Mouse (Mus musculus): ENCODE measurements at regions not wholly inside any gene's neighbourhood (a gene's known extent, or its start where the extent isn't known, plus 50 kb on each side); places are given as distances from the start of the nearest gene placed in this dataset.
A peak's percentile ranks its signal among the peaks of the same experiment; 100 is the strongest.

DNA sequence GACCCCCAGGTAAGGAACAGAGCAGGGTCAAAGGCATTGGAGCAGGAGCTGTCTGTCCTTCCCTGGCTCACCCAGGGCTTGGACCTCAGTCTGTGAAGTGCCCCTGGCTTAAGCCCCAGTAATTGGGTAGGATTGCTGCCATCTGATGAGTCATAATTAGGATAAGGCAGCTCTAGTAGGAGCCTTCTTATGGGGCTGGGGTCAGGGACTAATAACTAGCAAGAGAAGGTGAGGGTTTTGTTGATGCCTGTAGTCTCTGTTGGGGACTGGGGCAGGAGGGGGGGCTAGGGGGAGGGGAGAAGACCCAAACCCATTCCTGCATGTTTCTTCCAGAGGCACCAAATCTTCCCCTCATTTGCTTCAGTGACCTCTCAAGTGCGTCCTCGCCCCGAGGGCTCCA is 172.4 kb upstream of the Mki67 start:
- H3K27ac ChIP-seq (ENCODE audit: low read length) = no peak overlapping the region
- H3K4me2 ChIP-seq (ENCODE audit: low read depth, low read length) = peak overlapping the region; percentile 53
- peak overlapping the region; percentile 21; the same call in 1 of the 2 replicates for H3K9ac ChIP-seq (ENCODE audit: low read length)
- WGBS = 49% methylated on average over 3 of the region's 3 CpGs
- no peak for ATAC-seq (replicated peaks; ENCODE audit: extremely low read depth, insufficient read depth, low FRiP score)
- H3K4me1 ChIP-seq (ENCODE audit: control insufficient read depth, insufficient read depth, low read length) = peaks cover 10% of the 10 kb centered on the region
- H3K4me3 ChIP-seq (ENCODE audit: low read length) = peak overlapping the region; percentile 24
- no peaks in the 10 kb centered on the region for H3K36me3 ChIP-seq (ENCODE audit: control insufficient read depth, insufficient read depth)
- H3K27me3 ChIP-seq (ENCODE audit: control insufficient read depth, insufficient read depth, low read length) = peaks cover 6% of the 10 kb centered on the region; the same call in 1 of the 2 replicates
- H3K9me3 ChIP-seq (replicated peaks; ENCODE audit: control insufficient read depth, low read length) = no peaks in the 10 kb centered on the region

DNA sequence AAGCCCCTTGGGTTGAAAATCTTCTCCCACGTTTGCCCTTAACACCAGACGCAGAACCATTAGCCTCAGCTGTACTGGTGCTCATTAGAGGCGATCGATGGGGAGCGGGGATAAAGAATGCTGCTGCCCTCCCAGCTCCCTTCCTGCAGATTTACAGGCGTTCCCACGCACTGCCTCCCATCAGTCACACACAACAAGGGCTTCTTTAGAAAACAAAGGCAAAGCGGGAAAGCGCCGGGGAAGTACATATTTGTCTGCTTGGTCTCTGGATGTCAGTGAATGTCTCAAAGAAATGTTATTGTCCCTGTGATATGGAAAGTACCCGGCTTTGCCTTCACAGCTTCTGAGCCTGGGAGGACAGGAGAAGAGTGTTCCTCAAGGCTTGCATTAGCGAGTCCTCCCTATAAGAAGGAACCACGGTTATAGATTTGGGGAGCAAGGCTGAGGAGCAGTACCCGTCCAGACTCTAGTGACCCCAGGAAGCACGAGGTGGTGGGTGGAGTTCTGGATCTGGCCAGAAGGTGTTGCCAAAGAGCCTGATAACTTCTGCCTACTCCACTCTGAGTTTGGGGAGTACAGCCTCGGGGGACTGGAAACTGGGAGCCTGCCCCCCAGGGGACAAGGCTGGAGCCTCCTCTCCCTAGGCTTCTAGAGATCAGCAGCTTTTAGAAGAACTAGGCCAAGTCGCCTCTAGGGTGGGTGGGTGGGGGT is 173.0 kb upstream of the Mki67 start:
- Histone ChIP-seq H3K36me3 (ENCODE audit: control insufficient read depth, insufficient read depth) (no peaks in the 10 kb centered on the region), H3K4me2 (ENCODE audit: low read depth, low read length) (peak overlapping the region; percentile 53), H3K9ac (ENCODE audit: low read length) (peak overlapping the region; percentile 21; the same call in 1 of the 2 replicates), H3K27me3 (ENCODE audit: control insufficient read depth, insufficient read depth, low read length) (peaks cover 6% of the 10 kb centered on the region; the same call in 1 of the 2 replicates), H3K4me3 (ENCODE audit: low read length) (peak overlapping the region; percentile 24), H3K27ac (ENCODE audit: low read length) (no peak overlapping the region), H3K4me1 (ENCODE audit: control insufficient read depth, insufficient read depth, low read length) (peaks cover 10% of the 10 kb centered on the region), H3K9me3 (replicated peaks; ENCODE audit: control insufficient read depth, low read length) (no peaks in the 10 kb centered on the region)
- 17% methylated on average over 17 of the region's 17 CpGs for WGBS
- ATAC-seq (replicated peaks; ENCODE audit: extremely low read depth, insufficient read depth, low FRiP score) = no peak

DNA sequence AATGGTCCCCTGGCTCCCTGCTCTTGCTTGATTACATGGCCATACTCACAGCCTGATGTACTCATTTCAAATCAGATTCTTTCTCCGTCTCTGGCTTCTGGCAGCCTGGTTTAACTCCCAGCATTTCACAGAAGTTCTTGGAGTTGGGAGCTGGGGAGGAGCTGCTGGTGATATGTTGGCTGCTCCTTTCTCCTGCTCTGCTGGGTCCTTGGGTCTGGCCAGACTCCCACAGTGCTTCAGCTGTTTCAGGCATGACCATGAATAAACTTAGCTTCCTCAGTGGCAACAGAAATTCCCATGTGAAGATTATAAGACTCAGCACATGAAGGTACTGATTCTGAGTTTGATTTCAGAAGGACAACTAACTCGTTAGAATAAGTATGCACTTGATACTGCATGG is 182.7 kb upstream of the Mki67 start:
- no peak overlapping the region for H3K27ac ChIP-seq (ENCODE audit: low read length)
- 60% methylated on average over 2 of the region's 2 CpGs for WGBS
- H3K9me3 ChIP-seq (replicated peaks; ENCODE audit: control insufficient read depth, low read length) = no peaks in the 10 kb centered on the region
- peaks cover 14% of the 10 kb centered on the region for H3K4me1 ChIP-seq (ENCODE audit: control insufficient read depth, insufficient read depth, low read length)
- H3K36me3 ChIP-seq (ENCODE audit: control insufficient read depth, insufficient read depth) = no peaks in the 10 kb centered on the region
- H3K27me3 ChIP-seq (ENCODE audit: control insufficient read depth, insufficient read depth, low read length) = no peaks in the 10 kb centered on the region; the same call in 1 of the 2 replicates
- H3K4me3 ChIP-seq (ENCODE audit: low read length) = no peak overlapping the region
- no peak overlapping the region for H3K9ac ChIP-seq (ENCODE audit: low read length)
- no peak for ATAC-seq (replicated peaks; ENCODE audit: extremely low read depth, insufficient read depth, low FRiP score)
- H3K4me2 ChIP-seq (ENCODE audit: low read depth, low read length) = no peak overlapping the region

GRCm38 (mm10) chr7:135899765-135900164 is 183.6 kb upstream of the Mki67 start:
- no peak overlapping the region for H3K27ac ChIP-seq (ENCODE audit: low read length)
- no peak overlapping the region for H3K4me3 ChIP-seq (ENCODE audit: low read length)
- 92% methylated on average over 5 of the region's 5 CpGs for WGBS
- no peaks in the 10 kb centered on the region; the same call in 1 of the 2 replicates for H3K27me3 ChIP-seq (ENCODE audit: control insufficient read depth, insufficient read depth, low read length)
- H3K4me2 ChIP-seq (ENCODE audit: low read depth, low read length) = no peak overlapping the region
- peaks cover 14% of the 10 kb centered on the region for H3K4me1 ChIP-seq (ENCODE audit: control insufficient read depth, insufficient read depth, low read length)
- no peak overlapping the region for H3K9ac ChIP-seq (ENCODE audit: low read length)
- ATAC-seq (replicated peaks; ENCODE audit: extremely low read depth, insufficient read depth, low FRiP score) = no peak
- H3K9me3 ChIP-seq (replicated peaks; ENCODE audit: control insufficient read depth, low read length) = no peaks in the 10 kb centered on the region
- H3K36me3 ChIP-seq (ENCODE audit: control insufficient read depth, insufficient read depth) = no peaks in the 10 kb centered on the region

DNA sequence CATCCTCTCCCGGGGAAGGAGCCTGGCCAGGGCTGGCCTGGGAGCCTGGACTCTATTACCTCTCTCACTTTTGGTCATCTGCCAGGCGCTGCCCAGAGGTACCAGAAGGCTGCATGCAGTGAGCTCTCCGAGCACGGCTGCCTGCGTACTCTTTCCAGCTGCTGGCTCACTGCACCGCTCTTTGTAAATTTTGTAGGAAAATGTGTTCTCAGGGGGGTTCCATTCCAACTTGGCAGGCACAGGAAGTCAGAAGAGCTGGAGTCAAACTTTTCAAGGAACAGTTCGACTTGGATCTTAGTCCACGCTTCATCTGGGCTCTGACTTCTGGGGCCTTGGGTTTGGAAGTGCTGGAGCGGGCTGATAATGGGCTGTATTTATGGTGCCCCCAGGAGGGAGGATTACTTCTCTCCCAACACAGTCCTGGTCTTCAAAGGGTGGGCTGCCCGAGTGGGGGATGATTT is 184.7 kb upstream of the Mki67 start:
- peak overlapping the region; percentile 31 for H3K27ac ChIP-seq (ENCODE audit: low read length)
- H3K4me3 ChIP-seq (ENCODE audit: low read length) = no peak overlapping the region
- no peaks in the 10 kb centered on the region for H3K9me3 ChIP-seq (replicated peaks; ENCODE audit: control insufficient read depth, low read length)
- no peak overlapping the region for H3K4me2 ChIP-seq (ENCODE audit: low read depth, low read length)
- ATAC-seq (replicated peaks; ENCODE audit: extremely low read depth, insufficient read depth, low FRiP score) = peak; percentile 68
- 21% methylated on average over 10 of the region's 10 CpGs for WGBS
- no peak overlapping the region for H3K9ac ChIP-seq (ENCODE audit: low read length)
- H3K36me3 ChIP-seq (ENCODE audit: control insufficient read depth, insufficient read depth) = no peaks in the 10 kb centered on the region
- no peaks in the 10 kb centered on the region; the same call in 1 of the 2 replicates for H3K27me3 ChIP-seq (ENCODE audit: control insufficient read depth, insufficient read depth, low read length)
- H3K4me1 ChIP-seq (ENCODE audit: control insufficient read depth, insufficient read depth, low read length) = peaks cover 14% of the 10 kb centered on the region

DNA sequence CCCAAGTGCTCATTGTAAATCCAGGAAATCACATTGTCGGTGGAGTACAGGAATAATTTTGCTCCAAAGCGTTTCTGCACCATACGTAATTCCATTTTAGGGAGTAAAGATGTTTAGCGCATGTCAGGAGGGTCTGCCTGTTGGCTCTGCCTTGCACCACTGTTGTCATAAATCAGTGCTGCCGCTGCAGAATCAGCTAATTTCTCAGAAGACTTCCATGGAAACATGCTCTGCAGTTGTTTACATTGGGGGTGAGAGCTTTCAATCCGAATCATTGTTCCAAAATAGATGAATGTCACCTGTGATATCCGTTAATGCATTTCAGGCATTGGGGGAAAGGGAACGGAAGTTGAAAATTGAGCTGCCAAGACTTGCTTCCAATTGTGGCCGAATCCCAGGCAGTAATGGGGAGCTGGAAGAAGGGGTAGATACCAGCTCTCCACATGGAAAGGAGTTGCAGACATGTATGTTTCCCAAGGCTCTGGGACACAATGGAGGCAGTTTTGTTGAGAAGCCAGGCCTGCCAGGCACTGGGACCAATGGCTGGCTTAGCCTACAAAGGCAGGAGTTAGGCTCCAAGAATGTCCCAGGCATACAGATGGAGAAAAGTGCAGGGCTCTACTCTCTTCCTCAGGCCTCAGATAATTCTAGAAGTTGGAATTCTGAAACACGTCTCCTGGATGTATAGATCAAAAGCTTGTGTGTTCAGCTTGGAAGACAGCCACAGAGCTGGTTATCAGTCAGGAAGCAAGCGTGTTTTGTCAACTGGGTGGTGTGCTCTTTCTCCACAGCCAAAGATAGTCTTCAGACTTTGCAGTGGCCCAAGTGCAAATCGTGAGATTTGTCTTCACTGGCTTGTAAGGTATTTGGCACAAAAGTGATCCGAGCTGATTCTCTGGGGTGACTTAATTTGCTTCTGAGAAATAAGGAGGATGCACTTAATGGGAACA is 186.2 kb upstream of the Mki67 start:
- no peak overlapping the region for H3K9ac ChIP-seq (ENCODE audit: low read length)
- no peaks in the 10 kb centered on the region for H3K36me3 ChIP-seq (ENCODE audit: control insufficient read depth, insufficient read depth)
- 52% methylated on average over 13 of the region's 13 CpGs for WGBS
- H3K4me3 ChIP-seq (ENCODE audit: low read length) = no peak overlapping the region
- H3K9me3 ChIP-seq (replicated peaks; ENCODE audit: control insufficient read depth, low read length) = no peaks in the 10 kb centered on the region
- peaks cover 14% of the 10 kb centered on the region for H3K4me1 ChIP-seq (ENCODE audit: control insufficient read depth, insufficient read depth, low read length)
- H3K27ac ChIP-seq (ENCODE audit: low read length) = peak overlapping the region; percentile 69
- ATAC-seq (replicated peaks; ENCODE audit: extremely low read depth, insufficient read depth, low FRiP score) = peak; percentile 56
- no peak overlapping the region for H3K4me2 ChIP-seq (ENCODE audit: low read depth, low read length)
- no peaks in the 10 kb centered on the region; the same call in 1 of the 2 replicates for H3K27me3 ChIP-seq (ENCODE audit: control insufficient read depth, insufficient read depth, low read length)

DNA sequence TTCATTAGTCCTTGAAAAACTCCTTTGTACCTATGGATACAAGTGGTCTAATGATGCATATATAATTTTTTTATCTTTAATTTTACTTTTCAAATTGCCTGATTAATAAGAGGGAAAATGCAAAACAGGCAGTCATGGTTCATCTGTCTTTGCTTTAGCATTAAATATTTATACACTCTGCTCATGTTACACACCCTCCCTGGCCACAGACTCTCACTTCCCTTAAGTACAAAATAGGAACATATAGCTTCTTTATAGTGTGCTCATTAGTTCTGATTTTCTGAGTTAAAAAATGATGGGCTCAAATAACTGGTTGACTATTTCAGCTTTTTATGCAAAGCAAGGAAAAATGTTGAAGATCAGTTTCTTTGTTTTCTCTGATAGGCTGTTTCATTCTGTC is 195.2 kb upstream of the Mki67 start:
- H3K36me3 ChIP-seq (ENCODE audit: control insufficient read depth, insufficient read depth) = no peaks in the 10 kb centered on the region
- H3K9me3 ChIP-seq (replicated peaks; ENCODE audit: control insufficient read depth, low read length) = no peaks in the 10 kb centered on the region
- H3K4me2 ChIP-seq (ENCODE audit: low read depth, low read length) = no peak overlapping the region
- H3K4me1 ChIP-seq (ENCODE audit: control insufficient read depth, insufficient read depth, low read length) = no peaks in the 10 kb centered on the region
- no peak for ATAC-seq (replicated peaks; ENCODE audit: extremely low read depth, insufficient read depth, low FRiP score)
- H3K27ac ChIP-seq (ENCODE audit: low read length) = no peak overlapping the region
- no peaks in the 10 kb centered on the region for H3K27me3 ChIP-seq (ENCODE audit: control insufficient read depth, insufficient read depth, low read length)
- no peak overlapping the region for H3K4me3 ChIP-seq (ENCODE audit: low read length)
- no peak overlapping the region for H3K9ac ChIP-seq (ENCODE audit: low read length)

GRCm38 (mm10) chr7:135913923-135914634 is 197.9 kb upstream of the Mki67 start:
- Histone ChIP-seq H3K4me1 (ENCODE audit: control insufficient read depth, insufficient read depth, low read length) (no peaks in the 10 kb centered on the region), H3K9me3 (replicated peaks; ENCODE audit: control insufficient read depth, low read length) (no peaks in the 10 kb centered on the region), H3K36me3 (ENCODE audit: control insufficient read depth, insufficient read depth) (no peaks in the 10 kb centered on the region), H3K27me3 (ENCODE audit: control insufficient read depth, insufficient read depth, low read length) (no peaks in the 10 kb centered on the region), H3K9ac (ENCODE audit: low read length) (no peak overlapping the region), H3K4me2 (ENCODE audit: low read depth, low read length) (no peak overlapping the region), H3K27ac (ENCODE audit: low read length) (no peak overlapping the region), H3K4me3 (ENCODE audit: low read length) (no peak overlapping the region)
- no peak for ATAC-seq (replicated peaks; ENCODE audit: extremely low read depth, insufficient read depth, low FRiP score)
- 80% methylated on average over 3 of the region's 3 CpGs for WGBS
